Mouse (Mus musculus): ENCODE measurements around the gene Zfp217. TPM values are rescaled to one million over a fixed set of nuclear protein-coding genes. Genes with fewer than 3 reads are reported as not detected.
A peak's percentile ranks its signal among the peaks of the same experiment; 100 is the strongest.

The Zfp217 gene
- polyA plus RNA-seq, 1 experiment, result 5.0 TPM

- Histone ChIP-seq H3K4me3 (no peak overlapping the region), H3K27me3 (ENCODE audit: control insufficient read depth, insufficient read depth, insufficient read length) (no peaks in the 10 kb centered on the region), H3ac (ENCODE audit: control insufficient read depth, insufficient read length) (no peak overlapping the region), H3K4me2 (ENCODE audit: low read depth) (no peak overlapping the region), H3K36me3 (ENCODE audit: control insufficient read depth, insufficient read depth) (no peaks in the 10 kb centered on the region), H3K79me2 (ENCODE audit: control insufficient read depth, insufficient read depth) (no peaks in the 10 kb centered on the region)
- TF ChIP-seq E2F4 (IDR thresholded peaks at IDR 0.05; ENCODE audit: insufficient read depth) (no peak), MYOD1 (IDR thresholded peaks at IDR 0.05; ENCODE audit: control insufficient read depth in 1 of 3, insufficient read length in 2 of 3, low read depth in 2 of 3) (no peak), POLR2AphosphoS2 (IDR thresholded peaks at IDR 0.05; ENCODE audit: insufficient read length, low read depth) (no peak), USF1 (IDR thresholded peaks at IDR 0.05; ENCODE audit: low read depth) (no peak), SRF (IDR thresholded peaks at IDR 0.05; ENCODE audit: control insufficient read depth, insufficient read length, low read depth) (no peak), TCF12 (IDR thresholded peaks at IDR 0.05; ENCODE audit: insufficient read depth, poor library complexity, severe bottlenecking) (no peak), MYOG (IDR thresholded peaks at IDR 0.05; ENCODE audit: control insufficient read depth in 1 of 3, insufficient read depth in 1 of 3, insufficient read length in 2 of 3, low read depth in 2 of 3) (no peak), TCF3 (IDR thresholded peaks at IDR 0.05; ENCODE audit: insufficient read length, low read depth) (no peak), REST (IDR thresholded peaks at IDR 0.05; ENCODE audit: insufficient read depth, insufficient read length) (no peak), MAX (IDR thresholded peaks at IDR 0.05; ENCODE audit: low read depth) (no peak), POLR2A (IDR thresholded peaks at IDR 0.05; ENCODE audit: insufficient read length, low read depth) (no peak), CEBPB (IDR thresholded peaks at IDR 0.05; ENCODE audit: insufficient read depth, poor library complexity, severe bottlenecking) (no peak)
These were observed 44.8 kb upstream of the Zfp217 start for GRCm38 (mm10) chr2:170192731-170193149.

DNA sequence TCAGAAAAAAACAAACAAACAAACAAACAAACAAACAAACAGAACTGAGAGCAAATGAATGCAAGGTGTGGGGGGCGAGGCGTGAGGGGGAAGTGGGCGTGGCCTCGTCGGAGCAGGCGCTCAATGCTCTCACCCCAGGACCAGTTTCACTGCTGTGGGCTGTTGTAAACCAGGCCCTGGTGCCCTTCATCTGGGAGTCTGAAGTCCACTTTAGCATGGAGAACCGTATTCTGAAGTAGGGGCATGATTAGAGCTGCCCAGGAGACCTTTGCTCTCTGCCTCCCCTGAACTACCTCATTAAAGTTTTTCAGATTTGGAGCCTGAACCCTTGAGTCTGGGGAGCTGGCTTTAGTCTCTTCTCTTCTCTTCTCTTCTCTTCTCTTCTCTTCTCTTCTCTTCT lies 40.8 kb upstream of the Zfp217 start:
- H3K36me3 ChIP-seq (ENCODE audit: control insufficient read depth, insufficient read depth), result no peaks in the 10 kb centered on the region
- TF ChIP-seq MYOG (IDR thresholded peaks at IDR 0.05; ENCODE audit: control insufficient read depth in 1 of 3, insufficient read depth in 1 of 3, insufficient read length in 2 of 3, low read depth in 2 of 3) (no peak), REST (IDR thresholded peaks at IDR 0.05; ENCODE audit: insufficient read depth, insufficient read length) (no peak), TCF3 (IDR thresholded peaks at IDR 0.05; ENCODE audit: insufficient read length, low read depth) (no peak), TCF12 (IDR thresholded peaks at IDR 0.05; ENCODE audit: insufficient read depth, poor library complexity, severe bottlenecking) (no peak)
- no peaks in the 10 kb centered on the region for H3K27me3 ChIP-seq (ENCODE audit: control insufficient read depth, insufficient read depth, insufficient read length)

DNA sequence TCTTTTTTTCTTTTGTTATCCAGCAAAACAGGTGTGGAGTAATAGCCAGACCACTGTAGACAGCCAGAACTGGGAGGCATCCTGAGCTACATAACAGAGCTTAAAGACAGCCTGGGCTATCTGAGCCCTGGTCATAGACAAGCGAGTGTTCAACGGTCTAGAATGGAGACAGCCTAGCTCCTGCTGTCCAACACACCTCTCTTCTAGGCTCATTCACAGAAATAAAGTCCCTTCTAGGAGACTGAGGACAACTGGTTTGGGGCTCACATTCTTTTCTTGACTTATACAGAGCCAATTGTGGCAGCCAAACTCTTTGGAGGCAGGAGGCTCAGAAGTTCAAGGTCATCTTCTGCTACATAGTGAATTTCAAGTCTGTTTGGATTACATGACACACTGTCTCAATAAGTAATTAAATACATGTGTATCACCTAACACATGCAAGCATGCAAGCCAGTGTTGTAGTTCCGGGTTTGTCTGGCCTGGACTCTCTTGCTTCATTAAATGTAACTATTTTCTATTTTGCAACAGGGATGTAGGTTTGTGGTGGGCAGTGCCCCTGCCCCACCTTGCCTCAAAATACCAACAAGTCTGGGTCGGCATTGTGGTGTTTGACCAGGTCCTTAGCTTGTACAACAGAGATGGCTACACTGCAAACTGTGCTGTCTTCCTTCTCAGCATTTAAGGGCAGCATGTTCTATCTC lies 37.4 kb upstream of the Zfp217 start:
- Histone ChIP-seq H3K79me2 (ENCODE audit: control insufficient read depth, insufficient read depth) (no peaks in the 10 kb centered on the region), H3K27me3 (ENCODE audit: control insufficient read depth, insufficient read depth, insufficient read length) (no peaks in the 10 kb centered on the region), H3K4me2 (ENCODE audit: low read depth) (peak overlapping the region; percentile 68), H3K4me3 (peak overlapping the region; percentile 19), H3K36me3 (ENCODE audit: control insufficient read depth, insufficient read depth) (no peaks in the 10 kb centered on the region), H3ac (ENCODE audit: control insufficient read depth, insufficient read length) (no peak overlapping the region)
- no peak for TF ChIP-seq SRF (IDR thresholded peaks at IDR 0.05; ENCODE audit: control insufficient read depth, insufficient read length, low read depth)
- TF ChIP-seq TCF3 (IDR thresholded peaks at IDR 0.05; ENCODE audit: insufficient read length, low read depth), result no peak
- no peak for TF ChIP-seq MYOD1 (IDR thresholded peaks at IDR 0.05; ENCODE audit: control insufficient read depth in 1 of 3, insufficient read length in 2 of 3, low read depth in 2 of 3)
- no peak for TF ChIP-seq MYOG (IDR thresholded peaks at IDR 0.05; ENCODE audit: control insufficient read depth in 1 of 3, insufficient read depth in 1 of 3, insufficient read length in 2 of 3, low read depth in 2 of 3)
- no peak for TF ChIP-seq MAX (IDR thresholded peaks at IDR 0.05; ENCODE audit: low read depth)
- no peak for TF ChIP-seq POLR2A (IDR thresholded peaks at IDR 0.05; ENCODE audit: insufficient read length, low read depth)
- TF ChIP-seq TCF12 (IDR thresholded peaks at IDR 0.05; ENCODE audit: insufficient read depth, poor library complexity, severe bottlenecking), result no peak
- TF ChIP-seq POLR2AphosphoS2 (IDR thresholded peaks at IDR 0.05; ENCODE audit: insufficient read length, low read depth), result no peak
- no peak for TF ChIP-seq USF1 (IDR thresholded peaks at IDR 0.05; ENCODE audit: low read depth)
- TF ChIP-seq CEBPB (IDR thresholded peaks at IDR 0.05; ENCODE audit: insufficient read depth, poor library complexity, severe bottlenecking), result no peak
- no peak for TF ChIP-seq REST (IDR thresholded peaks at IDR 0.05; ENCODE audit: insufficient read depth, insufficient read length)

More for the DNA sequence above, 40.8 kb upstream of the Zfp217 start:
- H3ac ChIP-seq (ENCODE audit: control insufficient read depth, insufficient read length), result no peak overlapping the region
- no peak overlapping the region for H3K4me2 ChIP-seq (ENCODE audit: low read depth)
- H3K79me2 ChIP-seq (ENCODE audit: control insufficient read depth, insufficient read depth), result no peaks in the 10 kb centered on the region
- H3K4me3 ChIP-seq, result no peak overlapping the region

DNA sequence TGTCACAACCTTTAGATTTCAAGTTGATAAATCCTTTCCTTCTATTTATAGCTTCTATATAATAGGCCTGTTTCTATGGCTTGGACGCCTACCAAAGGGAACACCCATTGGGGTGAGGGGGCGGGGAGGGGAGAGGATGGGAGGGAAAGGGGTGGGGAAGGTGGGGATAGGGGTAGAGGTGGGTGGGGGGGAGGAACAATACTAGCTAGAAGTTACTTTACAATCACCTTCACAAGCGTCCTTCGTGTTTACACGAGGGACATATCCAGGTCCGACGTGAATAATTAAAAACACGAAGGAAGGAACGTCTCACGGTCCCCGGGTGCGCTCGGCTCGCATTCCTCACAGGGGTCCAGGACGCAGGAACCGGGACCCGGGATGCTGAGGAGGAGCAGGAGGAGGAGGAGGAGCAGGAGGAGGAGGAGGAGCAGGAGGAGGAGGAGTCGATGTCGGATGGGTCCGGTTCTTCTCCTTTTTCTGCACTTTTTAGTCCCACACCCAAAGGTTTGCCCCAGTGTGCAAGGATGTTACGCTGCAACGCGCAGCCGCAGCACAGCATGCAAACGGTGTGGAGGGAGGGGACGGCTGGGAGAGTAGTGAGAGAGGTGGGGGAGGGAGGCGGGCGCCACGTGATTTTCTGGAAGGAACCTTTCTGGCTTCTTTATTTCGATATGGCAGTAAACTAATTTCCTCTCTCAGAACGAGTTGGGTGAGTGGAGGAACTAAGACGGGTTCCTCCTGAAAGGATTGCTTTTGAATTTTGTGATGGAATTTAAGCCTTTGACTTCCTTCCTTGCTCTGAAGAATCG lies 36.5 kb upstream of the Zfp217 start:
- TF ChIP-seq CEBPB (IDR thresholded peaks at IDR 0.05; ENCODE audit: insufficient read depth, poor library complexity, severe bottlenecking) (no peak), SRF (IDR thresholded peaks at IDR 0.05; ENCODE audit: control insufficient read depth, insufficient read length, low read depth) (no peak), E2F4 (IDR thresholded peaks at IDR 0.05; ENCODE audit: insufficient read depth) (no peak), MYOG (IDR thresholded peaks at IDR 0.05; ENCODE audit: control insufficient read depth in 1 of 3, insufficient read depth in 1 of 3, insufficient read length in 2 of 3, low read depth in 2 of 3) (no peak), MYOD1 (IDR thresholded peaks at IDR 0.05; ENCODE audit: control insufficient read depth in 1 of 3, insufficient read length in 2 of 3, low read depth in 2 of 3) (no peak), REST (IDR thresholded peaks at IDR 0.05; ENCODE audit: insufficient read depth, insufficient read length) (no peak), TCF12 (IDR thresholded peaks at IDR 0.05; ENCODE audit: insufficient read depth, poor library complexity, severe bottlenecking) (no peak), MAX (IDR thresholded peaks at IDR 0.05; ENCODE audit: low read depth) (no peak), TCF3 (IDR thresholded peaks at IDR 0.05; ENCODE audit: insufficient read length, low read depth) (no peak), USF1 (IDR thresholded peaks at IDR 0.05; ENCODE audit: low read depth) (peak; percentile 57), POLR2AphosphoS2 (IDR thresholded peaks at IDR 0.05; ENCODE audit: insufficient read length, low read depth) (peak; percentile 35), POLR2A (IDR thresholded peaks at IDR 0.05; ENCODE audit: insufficient read length, low read depth) (peak; percentile 51)
- Histone ChIP-seq H3K36me3 (ENCODE audit: control insufficient read depth, insufficient read depth) (no peaks in the 10 kb centered on the region), H3K4me3 (peak overlapping the region; percentile 19), H3K4me2 (ENCODE audit: low read depth) (peak overlapping the region; percentile 68), H3K27me3 (ENCODE audit: control insufficient read depth, insufficient read depth, insufficient read length) (no peaks in the 10 kb centered on the region), H3ac (ENCODE audit: control insufficient read depth, insufficient read length) (no peak overlapping the region), H3K79me2 (ENCODE audit: control insufficient read depth, insufficient read depth) (no peaks in the 10 kb centered on the region)
